ENCODE assay signal across 24 mouse cellular contexts in the genomic region with DNA sequence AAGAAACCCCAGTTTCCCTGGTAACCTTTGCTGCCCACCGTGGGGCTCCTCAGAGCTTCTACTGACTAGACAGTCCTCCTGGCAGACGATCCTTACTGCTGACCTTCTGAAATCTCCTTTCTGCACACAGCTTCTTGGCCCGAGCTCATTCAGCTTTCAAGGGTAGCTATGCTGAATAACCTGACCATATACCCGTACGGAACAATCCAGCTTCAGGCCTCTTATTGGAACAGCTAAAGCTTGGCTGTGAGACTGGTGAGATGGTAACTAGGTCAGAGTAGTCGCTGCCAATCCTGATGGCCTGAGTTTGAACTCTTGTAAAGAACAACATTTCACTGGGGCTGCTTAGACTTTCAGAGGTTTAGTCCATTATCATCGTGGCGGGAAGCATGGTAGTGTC.
DNase-seq lines count a peak whose midpoint lies in the region; ATAC-seq lines count a peak whose summit lies in the region.
"Had no signal": no experiment of that assay in that cellular context is flagged by ENCODE, and none has a peak within 500 bp of the region (broad histone marks: within the 10 kb centered on the region; RNA-seq: fewer than 3 reads in every experiment).

No protein-coding gene starts in this region.

- intact Hi-C loops in heart, postnatal 25 days (cut with DNase I) = no loop called here

- H3K9me3 ChIP-seq in midbrain, embryonic 14.5 days (ENCODE audit: control insufficient read depth, low read length) = no peaks in the 10 kb centered on the region
- H3K9me3 ChIP-seq in midbrain, embryonic 16.5 days (replicated peaks; ENCODE audit: control insufficient read depth, low read length, poor library complexity, severe bottlenecking) = no peaks in the 10 kb centered on the region
- H3K9me3 ChIP-seq in neural tube, embryonic 15.5 days (replicated peaks) = no peaks in the 10 kb centered on the region
- H3K9me3 ChIP-seq: embryonic facial prominence, embryonic 10.5 days; heart, embryonic 12.5 days; intestine, embryonic 15.5 days; limb, embryonic 10.5 days; midbrain, embryonic 10.5 days; neural tube, embryonic 12.5 days had no signal

- ATAC-seq in midbrain, embryonic 14.5 days (ENCODE audit: low FRiP score, low TSS enrichment) = no peak
- ATAC-seq in midbrain, embryonic 16.5 days = no peak
- ATAC-seq in neural tube, embryonic 15.5 days (ENCODE audit: low FRiP score) = peak; percentile 50
- ATAC-seq: activated CD4-positive, CD25-positive, alpha-beta regulatory T cell, adult 4 months; forebrain, postnatal 0 days; intestine, embryonic 15.5 days had no signal

- no peak overlapping the region for H3K9ac ChIP-seq in midbrain, embryonic 14.5 days (replicated peaks; ENCODE audit: low read length)
- no peak overlapping the region for H3K9ac ChIP-seq in midbrain, embryonic 16.5 days (ENCODE audit: low read depth, low read length)
- no peak overlapping the region for H3K9ac ChIP-seq in neural tube, embryonic 15.5 days (replicated peaks)
- H3K9ac ChIP-seq: forebrain, postnatal 0 days; heart, embryonic 12.5 days; hindbrain, embryonic 14.5 days; intestine, embryonic 15.5 days; neural tube, embryonic 12.5 days had no signal

- H3K27ac ChIP-seq in midbrain, embryonic 14.5 days (replicated peaks; ENCODE audit: low read depth, low read length) = no peak overlapping the region
- no peak overlapping the region for H3K27ac ChIP-seq in midbrain, embryonic 16.5 days (ENCODE audit: low read length)
- H3K27ac ChIP-seq in neural tube, embryonic 15.5 days (replicated peaks) = no peak overlapping the region
- H3K27ac ChIP-seq: embryonic facial prominence, embryonic 10.5 days; hindbrain, embryonic 14.5 days; intestine, embryonic 15.5 days; limb, embryonic 10.5 days; midbrain, embryonic 10.5 days; neural tube, embryonic 12.5 days had no signal

- H3K4me1 ChIP-seq in midbrain, embryonic 14.5 days (ENCODE audit: control insufficient read depth, insufficient read depth, low read length) = no peaks in the 10 kb centered on the region
- no peaks in the 10 kb centered on the region for H3K4me1 ChIP-seq in midbrain, embryonic 16.5 days (ENCODE audit: control insufficient read depth, insufficient read depth, low read length)
- H3K4me1 ChIP-seq in neural tube, embryonic 15.5 days = 0 out of 2 replicates have a peak, but pooled peaks cover 3% of the 10 kb centered on the region
- H3K4me1 ChIP-seq: intestine, embryonic 15.5 days had no signal

- no peak overlapping the region for H3K4me3 ChIP-seq in midbrain, embryonic 14.5 days (replicated peaks; ENCODE audit: low read depth, low read length)
- no peak overlapping the region for H3K4me3 ChIP-seq in midbrain, embryonic 16.5 days (ENCODE audit: low read depth, low read length)
- no peak overlapping the region for H3K4me3 ChIP-seq in neural tube, embryonic 15.5 days (replicated peaks)
- H3K4me3 ChIP-seq: embryonic facial prominence, embryonic 10.5 days; heart, embryonic 12.5 days; intestine, embryonic 15.5 days; limb, embryonic 10.5 days; midbrain, embryonic 10.5 days; neural tube, embryonic 12.5 days had no signal

- peak; percentile 18 to 45 for DNase-seq in heart, adult 18-20 months
- no peak for DNase-seq in heart, postnatal 25 days (ENCODE audit: low spot score)
- peak; percentile 5 for DNase-seq in midbrain, embryonic 14.5 days
- DNase-seq in adipocyte (ENCODE audit: low spot score) = peak; percentile 47
- no peak for DNase-seq in urinary bladder, postnatal 36 days (ENCODE audit: low spot score in 2 of 2)
- DNase-seq: adrenal gland, postnatal 14 days; B cell, adult 2 months; cerebellum, adult 9-10 months; forebrain, postnatal 0 days; kidney, adult 8-10 months; kidney, postnatal 10 days; liver; lung, postnatal 10 days; thymus, adult 2 months had no signal

- 40% methylated on average over 8 of the region's 8 CpGs for whole genome bisulfite sequencing in midbrain, embryonic 14.5 days
- WGBS in midbrain, embryonic 16.5 days = 41% methylated on average over 8 of the region's 8 CpGs
- WGBS in neural tube, embryonic 15.5 days = 20% methylated on average over 8 of the region's 8 CpGs

- no peak overlapping the region for H3K4me2 ChIP-seq in midbrain, embryonic 14.5 days (ENCODE audit: low read length)
- H3K4me2 ChIP-seq in midbrain, embryonic 16.5 days (ENCODE audit: low read length) = no peak overlapping the region
- H3K4me2 ChIP-seq in neural tube, embryonic 15.5 days = no peak overlapping the region
- H3K4me2 ChIP-seq: heart, embryonic 12.5 days; hindbrain, embryonic 14.5 days; intestine, embryonic 15.5 days; neural tube, embryonic 12.5 days had no signal

- H3K36me3 ChIP-seq in midbrain, embryonic 14.5 days (ENCODE audit: control insufficient read depth, insufficient read depth, low read length) = no peaks in the 10 kb centered on the region
- H3K36me3 ChIP-seq in midbrain, embryonic 16.5 days (ENCODE audit: control insufficient read depth, insufficient read depth, low read length) = no peaks in the 10 kb centered on the region
- H3K36me3 ChIP-seq in neural tube, embryonic 15.5 days = no peaks in the 10 kb centered on the region
- H3K36me3 ChIP-seq: embryonic facial prominence, embryonic 10.5 days; heart, embryonic 12.5 days; intestine, embryonic 15.5 days; limb, embryonic 10.5 days; midbrain, embryonic 10.5 days; neural tube, embryonic 12.5 days had no signal

- H3K27me3 ChIP-seq in midbrain, embryonic 14.5 days (ENCODE audit: control insufficient read depth, insufficient read depth, low read length) = no peaks in the 10 kb centered on the region
- no peaks in the 10 kb centered on the region for H3K27me3 ChIP-seq in midbrain, embryonic 16.5 days (ENCODE audit: control insufficient read depth, insufficient read depth, low read depth, low read length)
- H3K27me3 ChIP-seq in neural tube, embryonic 15.5 days (replicated peaks) = no peaks in the 10 kb centered on the region
- H3K27me3 ChIP-seq: heart, embryonic 12.5 days; intestine, embryonic 15.5 days; neural tube, embryonic 12.5 days had no signal

Comparison
In these comparisons a context has a peak if more than half of its experiments do, and no peak if none do; other contexts are left out.
1. DNase-seq: peak in heart, adult 18-20 months (2 of 2), midbrain, embryonic 14.5 days (single experiment) and adipocyte (single experiment); none in heart, postnatal 25 days (single experiment) and urinary bladder, postnatal 36 days (0 of 2).